Mouse (Mus musculus): ENCODE measurements at regions not wholly inside any gene's neighbourhood (a gene's known extent, or its start where the extent isn't known, plus 50 kb on each side); places are given as distances from the start of the nearest gene placed in this dataset.

DNA sequence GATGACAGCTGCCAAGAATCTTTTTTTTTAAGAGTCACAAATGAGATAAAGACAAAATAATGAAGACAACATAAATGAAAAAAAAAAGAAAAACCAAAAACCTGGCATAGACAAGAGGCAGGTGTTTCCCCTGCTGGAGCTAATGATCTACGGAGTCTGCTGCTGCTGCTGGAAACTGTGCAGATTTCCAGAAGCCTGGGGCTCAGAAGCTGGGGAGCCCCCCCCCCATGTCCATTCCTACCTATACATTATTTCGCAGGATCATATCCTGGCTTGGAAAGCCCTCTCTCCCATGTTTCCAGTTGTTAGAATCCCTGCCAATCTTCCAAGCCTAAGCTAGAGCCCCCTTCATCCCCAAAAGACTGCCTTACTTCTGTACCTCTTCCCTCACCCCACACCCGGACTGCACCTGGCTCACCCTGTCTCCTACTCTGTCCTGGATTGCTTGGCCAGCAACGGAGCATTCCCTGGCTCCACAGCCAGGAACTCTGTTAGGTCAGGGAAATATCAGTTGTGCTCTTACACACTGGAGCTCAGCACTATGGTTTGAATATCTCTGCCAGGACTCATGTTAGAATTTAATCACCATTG is 218.6 kb upstream of the Six2 start:
- no peak overlapping the region for H3K4me3 ChIP-seq
- no peaks in the 10 kb centered on the region for H3K36me3 ChIP-seq (replicated peaks)
- 91% methylated on average over 4 of the region's 4 CpGs for WGBS
- no peak overlapping the region for H3K27ac ChIP-seq (replicated peaks)
- peaks cover 13% of the 10 kb centered on the region for H3K4me1 ChIP-seq
- 0 out of 2 replicates have a peak, but pooled peaks cover 4% of the 10 kb centered on the region for H3K27me3 ChIP-seq (replicated peaks; ENCODE audit: low read depth, poor library complexity, severe bottlenecking)
- no peak for DNase-seq (ENCODE audit: low spot score)
- no peaks in the 10 kb centered on the region; the same call in 1 of the 2 replicates for H3K9me3 ChIP-seq

DNA sequence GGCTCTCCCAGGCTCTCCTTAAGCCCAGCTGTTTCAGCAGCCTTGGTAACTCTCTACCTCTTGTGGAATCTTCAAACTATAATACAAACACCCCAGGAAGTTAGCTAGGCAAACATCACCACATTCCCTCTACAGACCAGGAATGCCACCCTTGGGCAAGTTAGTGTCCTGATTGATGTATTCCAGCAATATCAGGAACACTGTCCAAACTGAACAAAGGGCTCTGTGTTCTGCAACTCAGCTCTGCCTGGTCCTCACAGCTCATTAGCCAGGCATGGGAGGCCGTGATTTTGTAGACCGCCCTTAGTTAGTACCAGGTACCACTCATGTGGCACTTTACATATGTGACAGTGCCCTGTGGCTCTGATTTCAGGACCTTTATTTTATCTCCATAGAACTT is 214.5 kb upstream of the Six2 start:
- Histone ChIP-seq H3K4me3 (no peak overlapping the region), H3K27ac (replicated peaks) (no peak overlapping the region), H3K27me3 (replicated peaks; ENCODE audit: low read depth, poor library complexity, severe bottlenecking) (0 out of 2 replicates have a peak, but pooled peaks cover 8% of the 10 kb centered on the region), H3K36me3 (replicated peaks) (no peaks in the 10 kb centered on the region), H3K9me3 (no peaks in the 10 kb centered on the region; the same call in 1 of the 2 replicates), H3K4me1 (peaks cover 24% of the 10 kb centered on the region)
- DNase-seq (ENCODE audit: low spot score): no peak
- WGBS: 38% methylated on average over 2 of the region's 2 CpGs

DNA sequence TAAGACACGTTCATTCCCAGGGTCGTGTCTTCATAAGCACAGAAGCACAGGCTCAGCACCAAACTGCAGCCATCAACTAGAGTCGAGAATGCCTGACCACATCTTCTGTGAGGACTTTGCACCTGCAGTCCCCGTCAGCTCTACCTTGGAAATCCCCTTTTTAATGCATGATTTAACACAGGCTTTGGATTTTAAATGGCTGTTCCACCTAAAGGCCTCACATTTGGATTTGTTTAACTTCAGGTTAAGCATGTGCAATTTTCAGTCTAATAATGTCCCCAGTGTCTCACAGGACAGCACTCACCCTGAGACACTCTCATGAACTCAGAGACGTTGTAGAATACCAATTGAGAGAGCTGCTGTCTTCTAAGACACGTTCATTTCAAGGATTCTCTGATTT is 211.0 kb upstream of the Six2 start:
- Histone ChIP-seq H3K4me1 (peaks cover 34% of the 10 kb centered on the region), H3K27me3 (replicated peaks; ENCODE audit: low read depth, poor library complexity, severe bottlenecking) (0 out of 2 replicates have a peak, but pooled peaks cover 9% of the 10 kb centered on the region), H3K4me3 (no peak overlapping the region), H3K9me3 (no peaks in the 10 kb centered on the region), H3K27ac (replicated peaks) (no peak overlapping the region; the same call in 1 of the 2 replicates), H3K36me3 (replicated peaks) (no peaks in the 10 kb centered on the region)
- WGBS: 64% methylated on average over 6 of the region's 6 CpGs
- DNase-seq (ENCODE audit: low spot score): no peak

DNA sequence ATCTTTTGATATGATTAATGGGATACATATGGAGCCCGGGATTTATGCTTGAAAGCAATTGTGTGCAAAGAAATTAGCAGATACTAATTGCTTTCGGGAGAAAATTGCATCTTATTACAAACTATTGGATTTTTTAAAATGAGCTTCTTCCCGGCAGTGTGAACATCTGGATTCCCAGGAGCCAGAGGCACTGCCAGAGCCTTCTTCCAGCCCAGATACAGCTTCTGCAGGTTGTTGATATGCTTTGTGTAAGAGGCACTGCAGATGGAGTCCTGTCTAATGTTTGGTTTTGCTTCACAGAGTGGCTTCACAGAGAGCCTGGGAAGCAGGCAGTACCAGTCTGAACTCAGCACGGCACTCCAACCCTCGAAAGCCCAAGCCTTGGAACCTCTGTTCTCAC is 207.9 kb upstream of the Six2 start:
- Histone ChIP-seq H3K27ac (replicated peaks) (0 out of 2 replicates have a peak overlapping the region, but pooled peaks have one; percentile 30), H3K4me3 (no peak overlapping the region), H3K27me3 (replicated peaks; ENCODE audit: low read depth, poor library complexity, severe bottlenecking) (0 out of 2 replicates have a peak, but pooled peaks cover 9% of the 10 kb centered on the region), H3K36me3 (replicated peaks) (no peaks in the 10 kb centered on the region), H3K4me1 (peaks cover 42% of the 10 kb centered on the region), H3K9me3 (no peaks in the 10 kb centered on the region)
- WGBS: 76% methylated on average over 5 of the region's 5 CpGs
- no peak for DNase-seq (ENCODE audit: low spot score)

DNA sequence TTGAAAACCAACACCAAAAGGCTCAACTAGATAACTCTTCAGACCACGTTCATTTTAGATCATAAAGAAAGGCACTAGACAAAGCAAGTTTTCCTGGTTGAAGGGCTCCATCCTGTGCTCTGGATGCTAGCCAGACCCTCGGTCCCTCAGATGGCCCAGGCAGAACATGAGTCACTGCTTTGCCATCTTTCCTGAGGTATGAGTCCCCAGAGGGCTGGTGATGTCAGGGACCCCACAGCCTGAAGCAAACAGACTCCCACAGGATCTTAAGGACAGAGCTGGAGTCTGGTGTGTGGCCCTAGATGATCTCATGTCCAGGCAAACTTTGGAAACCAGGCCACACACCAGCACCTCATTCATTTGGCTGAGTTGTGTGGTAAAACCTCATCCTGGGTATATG is 203.2 kb upstream of the Six2 start:
- H3K27ac ChIP-seq (replicated peaks): no peak overlapping the region; the same call in 1 of the 2 replicates
- WGBS: 89% methylated on average over 2 of the region's 2 CpGs
- peaks cover 47% of the 10 kb centered on the region for H3K4me1 ChIP-seq
- H3K36me3 ChIP-seq (replicated peaks): no peaks in the 10 kb centered on the region
- no peak for DNase-seq (ENCODE audit: low spot score)
- no peaks in the 10 kb centered on the region for H3K9me3 ChIP-seq
- H3K27me3 ChIP-seq (replicated peaks; ENCODE audit: low read depth, poor library complexity, severe bottlenecking): peaks cover 14% of the 10 kb centered on the region; the same call in 1 of the 2 replicates
- H3K4me3 ChIP-seq: no peak overlapping the region

DNA sequence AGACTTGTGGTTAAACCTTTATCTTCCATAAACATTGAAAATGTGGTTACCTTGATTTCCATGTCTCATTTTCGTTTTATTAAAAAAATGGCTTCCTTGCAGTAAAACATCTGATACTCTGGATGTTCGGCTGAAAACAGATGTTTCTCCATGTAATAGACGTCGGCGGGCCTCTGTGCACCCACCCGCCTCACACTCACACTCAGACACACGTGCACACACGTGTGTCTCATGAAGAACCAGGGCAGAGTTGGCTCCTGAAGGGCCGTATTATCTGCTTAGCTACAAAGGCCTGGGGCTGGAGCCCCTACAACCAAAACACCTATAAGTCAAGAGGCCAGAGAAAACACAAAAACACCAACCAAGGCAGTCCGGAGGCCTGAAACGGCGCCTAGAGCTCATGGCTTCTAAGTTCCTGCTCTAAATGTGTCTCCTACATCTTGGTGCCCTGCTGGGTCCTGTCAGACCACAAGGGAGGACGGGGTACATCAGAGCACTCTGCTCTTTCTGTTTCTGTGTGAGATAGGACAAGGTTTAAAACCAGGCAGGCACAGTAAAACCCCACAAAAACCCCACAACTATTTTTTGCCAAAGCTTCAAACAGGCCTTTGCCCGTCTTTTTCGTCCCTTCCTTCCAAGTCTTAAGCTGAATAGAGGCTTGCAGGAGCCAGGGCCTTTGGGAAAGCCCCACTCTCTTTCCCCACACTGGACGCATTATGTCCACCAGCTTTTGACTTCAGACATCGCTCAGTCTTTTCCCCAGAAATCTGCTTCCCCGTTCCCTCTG is 201.9 kb upstream of the Six2 start:
- Histone ChIP-seq H3K27ac (replicated peaks) (peak overlapping the region; percentile 49), H3K27me3 (replicated peaks; ENCODE audit: low read depth, poor library complexity, severe bottlenecking) (peaks cover 18% of the 10 kb centered on the region; the same call in 1 of the 2 replicates), H3K4me1 (peaks cover 47% of the 10 kb centered on the region), H3K36me3 (replicated peaks) (no peaks in the 10 kb centered on the region), H3K9me3 (no peaks in the 10 kb centered on the region), H3K4me3 (no peak overlapping the region)
- no peak for DNase-seq (ENCODE audit: low spot score)
- WGBS: 80% methylated on average over 18 of the region's 18 CpGs

DNA sequence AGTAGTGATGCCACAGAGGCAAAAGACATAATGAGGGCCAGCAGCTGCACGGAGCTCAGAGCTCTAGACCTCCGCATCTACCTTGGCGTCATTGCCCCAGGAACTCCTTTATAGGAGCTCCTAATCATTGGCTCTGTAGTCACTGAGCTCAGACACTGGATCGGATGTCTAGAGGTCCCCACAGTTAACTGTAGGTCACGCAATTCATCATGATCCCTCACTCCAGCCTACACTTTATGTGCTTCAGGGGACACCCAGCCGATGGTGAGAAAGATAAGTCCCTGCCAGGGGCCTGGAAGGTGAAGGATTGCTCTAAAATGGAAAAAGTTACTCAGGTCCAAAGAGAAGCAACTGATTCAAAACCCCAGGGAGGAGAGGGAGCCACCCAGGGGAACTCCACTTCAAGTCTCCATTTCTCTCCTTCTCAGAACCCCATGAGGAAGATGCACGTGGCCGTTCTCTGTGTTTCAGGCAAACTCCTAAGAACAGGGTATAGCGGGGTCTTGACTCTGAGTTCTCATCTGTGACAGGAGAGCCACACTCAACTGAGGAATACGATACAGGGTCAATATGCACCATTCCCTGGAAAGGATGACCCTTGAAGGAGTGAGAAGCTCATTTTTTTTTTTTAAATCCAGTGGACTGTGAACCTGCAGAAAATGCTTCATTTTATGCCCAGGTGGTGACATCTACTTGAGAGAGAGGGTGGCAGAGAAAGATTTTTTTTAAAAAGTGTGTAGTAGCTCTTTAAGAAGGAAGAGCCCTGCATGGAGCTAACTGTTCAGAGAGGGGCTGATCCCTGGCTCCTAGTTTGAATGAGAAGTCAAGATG is 200.7 kb upstream of the Six2 start:
- Histone ChIP-seq H3K4me3 (no peak overlapping the region), H3K36me3 (replicated peaks) (no peaks in the 10 kb centered on the region), H3K9me3 (no peaks in the 10 kb centered on the region), H3K27ac (replicated peaks) (no peak overlapping the region), H3K27me3 (replicated peaks; ENCODE audit: low read depth, poor library complexity, severe bottlenecking) (peaks cover 28% of the 10 kb centered on the region), H3K4me1 (peaks cover 45% of the 10 kb centered on the region)
- no peak for DNase-seq (ENCODE audit: low spot score)
- WGBS: 85% methylated on average over 10 of the region's 10 CpGs

DNA sequence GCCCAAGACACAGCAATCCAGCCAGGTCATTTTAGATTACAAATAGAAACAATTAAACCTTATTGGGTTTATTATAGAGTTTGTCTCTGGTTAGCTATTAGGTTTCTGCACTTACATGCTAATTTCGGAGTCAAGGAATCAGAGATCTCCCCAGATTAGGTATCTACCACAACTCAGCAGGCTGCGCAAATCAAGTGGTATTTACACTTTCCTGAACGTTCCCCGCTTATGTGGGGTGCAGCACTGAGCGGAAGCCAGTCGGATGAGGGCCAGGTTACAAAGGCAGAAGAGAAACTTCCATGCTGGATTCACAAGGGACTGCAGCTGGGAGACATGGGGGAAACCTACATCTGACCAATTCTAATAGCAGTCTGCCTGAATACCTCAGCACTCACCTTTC is 198.6 kb upstream of the Six2 start:
- Histone ChIP-seq H3K36me3 (replicated peaks) (no peaks in the 10 kb centered on the region), H3K9me3 (no peaks in the 10 kb centered on the region), H3K27me3 (replicated peaks; ENCODE audit: low read depth, poor library complexity, severe bottlenecking) (peaks cover 47% of the 10 kb centered on the region), H3K4me1 (peaks cover 39% of the 10 kb centered on the region), H3K4me3 (no peak overlapping the region), H3K27ac (replicated peaks) (no peak overlapping the region)
- DNase-seq (ENCODE audit: low spot score): no peak
- WGBS: 88% methylated on average over 6 of the region's 6 CpGs

DNA sequence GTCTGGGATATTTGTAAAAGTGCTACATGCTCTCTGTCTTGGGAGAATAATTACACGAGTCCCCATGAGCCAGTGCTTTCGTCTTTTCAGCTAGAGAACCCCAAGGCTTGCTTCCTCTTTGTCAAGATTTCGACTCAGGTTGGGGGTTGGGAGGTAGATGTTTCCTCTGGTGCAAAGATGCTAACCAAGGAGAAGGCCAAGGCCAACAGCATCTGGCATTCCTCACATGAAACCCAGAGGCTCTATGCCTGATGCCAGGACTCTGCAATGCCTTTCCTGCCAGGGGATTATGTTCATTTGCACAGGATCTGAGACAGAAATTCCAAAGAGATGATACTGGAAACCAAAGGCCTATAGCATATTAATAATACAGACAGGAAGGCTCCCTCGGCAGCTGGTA is 198.2 kb upstream of the Six2 start:
- Histone ChIP-seq H3K36me3 (replicated peaks) (no peaks in the 10 kb centered on the region), H3K27me3 (replicated peaks; ENCODE audit: low read depth, poor library complexity, severe bottlenecking) (peaks cover 47% of the 10 kb centered on the region), H3K27ac (replicated peaks) (no peak overlapping the region; the same call in 1 of the 2 replicates), H3K4me3 (no peak overlapping the region), H3K9me3 (no peaks in the 10 kb centered on the region), H3K4me1 (peaks cover 44% of the 10 kb centered on the region)
- 74% methylated on average over 4 of the region's 4 CpGs for WGBS
- DNase-seq (ENCODE audit: low spot score): no peak

DNA sequence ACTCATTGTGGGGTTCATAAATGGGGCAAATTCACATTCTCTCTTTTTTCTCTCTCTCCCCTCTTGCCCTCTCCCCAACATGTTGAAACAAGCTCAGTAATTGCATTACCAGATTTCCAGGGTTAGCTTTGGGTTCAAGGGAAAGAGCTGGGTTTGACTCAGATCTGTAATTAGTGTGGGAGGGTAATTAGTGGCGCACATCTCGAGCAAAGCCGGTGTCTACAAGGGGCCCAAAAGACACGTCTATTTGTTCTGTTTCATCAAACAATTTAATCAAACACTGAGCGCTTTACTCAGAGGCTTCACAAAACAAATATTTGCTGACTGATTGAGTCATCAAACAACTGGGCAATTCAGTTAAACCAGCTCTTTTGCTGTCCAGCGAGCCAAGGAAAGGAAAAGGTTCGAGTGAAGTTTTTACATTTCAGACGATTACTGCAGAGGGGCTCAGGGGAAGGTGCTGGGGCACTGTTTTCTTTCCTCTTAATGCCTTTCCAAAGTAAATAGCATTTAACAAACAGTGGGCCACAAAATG is 193.6 kb upstream of the Six2 start:
- H3K27ac ChIP-seq (replicated peaks): 0 out of 2 replicates have a peak overlapping the region, but pooled peaks have one; percentile 57
- peaks cover 43% of the 10 kb centered on the region for H3K27me3 ChIP-seq (replicated peaks; ENCODE audit: low read depth, poor library complexity, severe bottlenecking)
- WGBS: 38% methylated on average over 8 of the region's 8 CpGs

DNA sequence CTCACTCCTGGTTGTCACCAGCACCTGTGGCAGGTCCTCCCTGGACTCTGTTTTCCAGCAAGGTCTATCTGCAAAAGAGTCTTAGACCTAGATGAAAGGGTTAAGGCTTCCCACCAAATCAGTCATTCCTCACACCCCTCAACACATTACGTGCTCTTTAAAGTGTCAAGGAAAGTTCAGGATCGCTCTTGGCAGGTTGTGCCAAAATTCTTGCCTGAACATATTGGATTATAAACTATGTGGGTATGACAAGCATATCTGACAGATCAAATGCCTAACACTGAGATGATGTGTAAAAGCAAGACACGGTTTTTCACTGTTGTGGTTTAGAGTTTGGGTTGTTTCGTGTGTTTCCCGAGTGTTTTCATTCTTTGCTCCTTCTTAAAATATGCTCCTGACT is 193.0 kb upstream of the Six2 start:
- 77% methylated on average over 5 of the region's 5 CpGs for WGBS
- H3K9me3 ChIP-seq: no peaks in the 10 kb centered on the region
- H3K4me3 ChIP-seq: no peak overlapping the region
- peaks cover 49% of the 10 kb centered on the region for H3K27me3 ChIP-seq (replicated peaks; ENCODE audit: low read depth, poor library complexity, severe bottlenecking)
- no peaks in the 10 kb centered on the region for H3K36me3 ChIP-seq (replicated peaks)
- no peak overlapping the region for H3K27ac ChIP-seq (replicated peaks)
- peaks cover 39% of the 10 kb centered on the region for H3K4me1 ChIP-seq
- no peak for DNase-seq (ENCODE audit: low spot score)

More for the DNA sequence above, 193.6 kb upstream of the Six2 start:
- no peaks in the 10 kb centered on the region for H3K36me3 ChIP-seq (replicated peaks)
- H3K4me1 ChIP-seq: peaks cover 41% of the 10 kb centered on the region
- no peaks in the 10 kb centered on the region for H3K9me3 ChIP-seq
- H3K4me3 ChIP-seq: no peak overlapping the region
- DNase-seq (ENCODE audit: low spot score): no peak

DNA sequence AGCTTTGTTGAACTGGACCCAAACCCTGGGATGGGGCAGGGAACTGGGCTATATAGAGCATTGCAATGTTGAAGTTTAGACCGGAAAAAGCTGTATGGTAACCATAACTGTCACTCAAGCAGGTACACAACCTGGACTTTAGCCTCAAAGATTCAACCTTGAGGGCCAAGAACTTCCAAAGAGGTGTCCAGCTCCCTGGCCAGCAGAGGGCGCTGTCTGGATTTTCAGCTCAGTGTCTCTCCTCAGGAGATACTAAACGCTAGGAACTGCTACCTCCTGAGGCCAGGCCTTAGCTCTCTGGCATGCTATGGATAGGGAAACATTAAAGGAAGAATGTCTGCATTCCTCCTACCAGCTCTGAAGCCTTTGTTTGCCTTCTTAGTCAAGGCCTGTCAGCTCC is 189.4 kb upstream of the Six2 start:
- peak; percentile 57 for DNase-seq (ENCODE audit: low spot score)
- Histone ChIP-seq H3K4me3 (no peak overlapping the region), H3K9me3 (no peaks in the 10 kb centered on the region), H3K4me1 (peaks cover 65% of the 10 kb centered on the region), H3K27me3 (replicated peaks; ENCODE audit: low read depth, poor library complexity, severe bottlenecking) (peaks cover 53% of the 10 kb centered on the region), H3K36me3 (replicated peaks) (no peaks in the 10 kb centered on the region), H3K27ac (replicated peaks) (no peak overlapping the region)
- 45% methylated on average over 3 of the region's 3 CpGs for WGBS

Data from embryonic facial prominence, embryonic 10.5 days (tissue).